Mouse (Mus musculus) testis, adult 2 months (tissue): ENCODE results near the gene Ugt1a7c.

Experiments
- CTCF ChIP-seq: fragments of 200-500 bp; IDR thresholded peaks from 2 replicates; pipeline ENCODE4 v1.5.1; 2012; ENCODE audit warnings: low read depth, mild to moderate bottlenecking, inconsistent platforms, low read length, moderate library complexity; ENCODE audit not compliant: control insufficient read depth, insufficient read depth, insufficient replicate concordance
- POLR2A ChIP-seq: fragments of 200-500 bp; IDR thresholded peaks from 2 replicates; pipeline ENCODE4 v1.6.1; 2012; ENCODE audit warnings: low read depth, mild to moderate bottlenecking, inconsistent platforms, low read length, moderate library complexity; ENCODE audit not compliant: control insufficient read depth

DNA sequence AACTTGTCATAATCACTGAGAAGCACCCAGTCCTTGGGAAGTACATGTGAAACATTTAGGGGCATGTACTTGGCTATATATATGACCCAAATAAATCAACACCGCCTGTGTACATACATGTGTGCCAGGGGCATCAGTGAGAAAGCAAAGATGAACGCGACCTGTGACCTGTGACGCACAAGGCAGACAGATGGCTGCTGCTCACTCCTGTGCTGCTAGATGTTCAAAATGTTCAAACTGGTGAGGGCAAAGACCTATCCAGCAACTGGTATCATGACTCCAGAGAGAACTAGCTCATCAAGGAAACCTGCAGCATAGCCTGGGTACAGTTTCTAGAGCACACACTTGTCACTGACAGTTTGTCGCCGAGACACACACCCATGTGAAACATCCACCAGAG, 172.6 kb downstream of the Ugt1a7c start:
- TF ChIP-seq CTCF, result no peak
- TF ChIP-seq POLR2A, result no peak
